Mouse (Mus musculus) spleen, adult 2 months (tissue): Measurements from ENCODE around the gene Lrrc10b.

ENCODE experiments used
- CTCF ChIP-seq: fragments of 200-500 bp; IDR thresholded peaks from 2 replicates; pipeline ENCODE4 v1.5.1; 2011; ENCODE audit warnings: mild to moderate bottlenecking, inconsistent platforms; ENCODE audit not compliant: insufficient read depth, insufficient read length, insufficient replicate concordance; ENCODE audit errors: extremely low read depth
- POLR2A ChIP-seq: fragments of 200-500 bp; IDR thresholded peaks from 2 replicates; pipeline ENCODE4 v1.6.1; 2011; ENCODE audit warnings: low read depth, low read length, inconsistent platforms

DNA sequence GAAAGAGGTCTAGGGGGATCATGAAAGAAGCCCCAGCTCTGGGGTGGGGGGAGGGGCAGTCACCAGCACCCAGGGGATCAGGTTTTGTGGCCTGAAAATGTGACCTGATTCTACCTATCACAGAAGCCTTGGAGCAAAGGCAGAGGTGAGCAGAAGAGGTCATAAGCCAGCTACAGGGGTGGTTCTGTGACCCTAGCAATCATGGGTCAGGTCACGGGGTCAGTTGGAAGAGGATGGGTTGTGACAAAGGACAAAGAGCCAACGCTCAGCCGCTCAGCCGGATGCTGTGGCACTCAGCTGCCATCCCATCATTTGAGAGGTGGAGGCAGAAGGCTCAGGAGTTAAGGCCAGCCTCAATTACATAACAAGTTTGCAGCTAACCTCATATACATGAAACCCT lies 7.2 kb upstream of the Lrrc10b start:
- no peak for TF ChIP-seq POLR2A
- no peak for TF ChIP-seq CTCF
